Mouse (Mus musculus) naive thymus-derived CD4-positive, alpha-beta T cell, adult 2 months (primary cell): ENCODE results near the gene H1f0.
A peak's percentile ranks its signal among the peaks of the same experiment; 100 is the strongest.

Experiments
- DNase-seq: peaks from one replicate; pipeline ENCODE4 v3.0.0-alpha.2; 2011; ENCODE audit warnings: low read depth

The H1f0 gene

DNA sequence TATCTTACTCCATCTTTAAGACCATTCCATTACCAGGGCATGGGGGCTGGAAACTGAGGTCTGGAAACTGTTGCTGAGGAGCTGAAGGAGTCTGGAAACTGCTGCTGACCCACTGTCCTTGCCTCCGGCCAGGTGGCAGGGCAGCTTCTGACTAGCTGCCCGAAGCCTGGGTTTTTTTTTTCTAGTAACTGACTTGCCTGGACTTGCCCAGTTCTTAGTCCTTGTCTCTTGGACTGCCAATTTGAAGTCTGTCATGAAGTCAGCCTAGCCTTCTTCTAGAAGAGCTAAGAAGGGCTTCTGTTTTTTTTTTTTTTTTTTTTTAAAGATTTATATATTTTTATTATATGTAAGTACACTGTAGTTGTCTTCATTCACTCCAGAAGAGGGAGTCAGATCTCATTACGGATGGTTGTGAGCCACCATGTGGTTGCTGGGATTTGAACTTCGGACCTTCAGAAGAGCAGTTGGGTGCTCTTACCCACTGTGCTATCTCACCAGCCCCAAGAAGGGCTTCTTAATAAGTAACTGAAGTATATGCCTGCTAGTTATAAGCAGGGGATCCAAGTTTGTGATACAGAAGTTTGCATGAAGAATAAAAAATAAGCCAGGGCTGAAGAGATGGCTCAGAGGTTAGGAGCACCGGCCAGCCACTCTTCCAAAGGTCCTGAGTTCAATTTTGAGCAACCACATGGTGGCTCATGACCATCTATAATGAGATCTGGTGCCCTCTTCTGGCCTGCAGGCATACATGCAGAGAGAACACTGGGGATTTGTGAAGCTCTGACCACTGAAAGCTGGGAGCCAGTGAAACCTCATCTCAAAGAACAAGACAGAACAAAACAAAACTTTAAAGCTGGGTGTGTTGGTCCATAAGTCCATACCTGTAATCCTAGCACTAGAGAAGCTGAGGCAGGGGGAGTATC is 43.1 kb downstream of the H1f0 start:
- peak; percentile 61 for DNase-seq

DNA sequence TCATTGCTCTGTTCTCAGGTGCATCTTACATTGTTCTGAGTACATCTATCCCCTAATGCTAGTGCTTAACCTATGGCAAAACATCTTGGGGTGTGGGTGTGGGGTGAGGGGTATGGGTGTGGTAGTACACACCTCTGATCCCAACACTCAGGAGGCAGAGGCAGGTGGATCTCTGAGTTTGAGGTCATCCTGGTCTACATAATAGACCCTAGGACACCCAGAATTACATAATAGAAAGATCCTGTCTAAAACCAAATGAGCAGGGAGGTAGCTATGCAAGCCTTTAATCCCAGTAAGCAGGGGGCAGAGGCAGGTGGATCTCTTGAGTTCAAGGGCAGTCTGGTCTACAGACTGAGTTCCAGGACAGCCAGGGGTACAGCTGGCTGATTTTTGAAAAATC is 45.5 kb downstream of the H1f0 start:
- DNase-seq, result no peak

DNA sequence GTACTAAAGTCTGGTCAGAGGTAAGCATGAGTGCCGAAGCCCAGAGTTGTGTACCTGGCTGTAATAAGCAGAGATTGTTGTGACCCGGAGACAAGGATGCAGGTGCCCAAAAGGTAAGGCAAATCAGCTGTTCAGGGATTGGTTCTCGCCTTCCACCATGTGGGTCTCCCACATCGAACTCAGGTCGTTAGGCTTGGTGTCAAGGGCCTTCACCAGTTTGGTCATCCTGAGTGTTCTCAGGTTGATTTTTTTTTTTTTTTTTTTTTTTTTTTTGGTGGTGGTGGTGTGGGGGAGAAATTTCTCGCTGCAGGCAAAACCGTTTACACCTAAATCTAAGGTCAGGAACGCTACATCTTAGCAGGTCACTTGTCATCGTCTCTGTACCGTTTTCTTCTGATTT is 46.2 kb downstream of the H1f0 start:
- no peak for DNase-seq

DNA sequence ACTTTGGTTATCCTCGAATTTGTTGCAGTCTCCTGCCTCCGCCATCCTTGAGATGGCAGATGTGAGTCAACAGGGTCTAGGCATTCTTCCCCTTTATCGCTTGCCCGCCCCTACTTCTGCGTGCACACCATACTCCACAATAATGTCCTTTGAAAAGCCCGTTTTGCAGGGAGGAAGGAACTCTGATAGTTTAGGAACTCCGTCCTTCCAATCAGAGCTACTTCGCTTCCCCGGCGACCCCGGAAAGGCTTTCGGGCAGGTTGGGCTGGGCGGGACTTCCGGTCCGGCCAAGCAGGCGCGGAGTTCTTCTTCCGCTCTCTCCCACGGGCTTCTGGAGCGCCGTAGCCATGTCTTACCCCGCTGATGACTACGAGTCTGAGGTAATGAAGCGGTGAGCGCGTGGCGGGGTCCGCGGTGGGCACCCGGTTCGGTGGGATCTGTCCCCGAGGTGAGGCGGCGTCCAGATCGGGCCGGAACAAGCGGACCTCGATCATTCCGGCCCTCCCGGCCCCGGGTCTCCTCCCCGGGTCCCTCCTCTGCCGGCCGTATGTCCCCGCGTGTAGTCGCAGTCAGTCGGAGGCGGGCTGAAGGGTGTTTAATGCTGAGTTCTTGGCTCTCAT is 46.8 kb downstream of the H1f0 start, which contains the start of gene Eif3l:
Gene Eif3l, plus strand, starts transcription at position 267 of the 620 bp plus-strand sequence.
- peak; percentile 84 for DNase-seq

DNA sequence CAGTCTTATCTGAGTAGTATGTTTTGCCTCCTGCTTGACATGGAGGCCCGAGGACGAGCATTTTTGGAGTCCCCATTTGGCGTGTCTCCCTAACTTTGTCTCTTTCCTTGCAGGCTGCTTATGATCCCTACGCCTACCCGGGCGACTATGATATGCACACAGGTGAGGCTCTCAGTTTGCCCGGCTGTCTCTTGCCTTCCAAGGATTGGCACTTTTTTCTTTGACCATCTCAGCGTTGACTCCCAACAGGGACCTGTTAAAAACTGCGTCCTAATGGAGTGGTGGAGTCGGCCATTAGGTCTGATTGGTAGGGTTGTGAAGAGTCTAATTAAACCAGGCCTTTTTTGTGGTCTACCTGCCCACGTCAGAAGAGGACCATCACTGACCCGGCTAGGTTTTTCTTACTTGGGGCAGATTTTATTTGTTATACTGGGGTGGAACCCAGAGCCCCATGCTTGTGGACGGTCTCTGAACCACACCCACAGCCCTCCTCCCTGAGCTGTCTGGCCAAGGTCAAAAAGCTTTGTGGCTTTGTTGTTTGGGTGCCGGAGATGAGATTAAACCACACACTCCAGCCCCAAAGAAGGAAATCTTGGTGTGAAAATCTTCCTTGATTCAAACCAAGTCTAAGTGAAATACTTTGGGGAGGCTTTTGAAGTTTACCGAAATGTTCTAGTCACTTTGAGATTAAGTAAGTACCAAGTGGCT is 47.6 kb downstream of the H1f0 start:
- DNase-seq, result no peak

DNA sequence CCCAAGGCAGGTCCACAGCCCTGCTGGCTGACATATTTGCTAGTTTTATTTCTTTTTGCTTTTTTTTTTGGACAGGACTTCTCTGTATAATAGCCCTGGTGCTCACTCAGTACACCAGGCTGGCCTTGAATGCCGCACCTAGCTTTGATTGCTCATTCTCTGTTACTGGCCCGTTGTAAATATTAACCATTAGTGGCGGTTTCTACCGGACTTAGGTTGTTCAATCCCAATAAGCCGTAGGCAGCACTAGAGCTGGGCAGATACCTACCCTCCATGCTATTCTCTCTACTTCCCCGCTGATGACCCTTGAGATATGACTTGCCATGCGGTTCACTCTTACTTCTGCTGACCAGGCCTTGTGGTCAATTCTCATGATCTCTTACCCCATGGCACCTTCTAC is 51.3 kb downstream of the H1f0 start:
- no peak for DNase-seq
